Mouse (Mus musculus): ENCODE measurements at regions not wholly inside any gene's neighbourhood (a gene's known extent, or its start where the extent isn't known, plus 50 kb on each side); places are given as distances from the start of the nearest gene placed in this dataset.

GRCm38 (mm10) chr1:149760440-149760839, 200.7 kb downstream of the Pla2g4a start:
- DNase-seq (ENCODE audit: low read depth, low spot score) = no peak

GRCm38 (mm10) chr1:149758783-149759132, 202.3 kb downstream of the Pla2g4a start:
- DNase-seq (ENCODE audit: low read depth, low spot score) = no peak

GRCm38 (mm10) chr1:149758092-149758782, 202.9 kb downstream of the Pla2g4a start:
- DNase-seq (ENCODE audit: low read depth, low spot score) = peak; percentile 53

GRCm38 (mm10) chr1:149753269-149754060, 207.6 kb downstream of the Pla2g4a start:
- DNase-seq (ENCODE audit: low read depth, low spot score) = no peak

GRCm38 (mm10) chr1:149749405-149749804, 211.7 kb downstream of the Pla2g4a start:
- DNase-seq (ENCODE audit: low read depth, low spot score) = no peak

- DNase-seq (ENCODE audit: low read depth, low spot score) = no peak
Observed at GRCm38 (mm10) chr1:149738959-149739358, 222.1 kb downstream of the Pla2g4a start.

- DNase-seq (ENCODE audit: low read depth, low spot score) = no peak
Observed at GRCm38 (mm10) chr1:149734241-149734640, 226.8 kb downstream of the Pla2g4a start.

- no peak for DNase-seq (ENCODE audit: low read depth, low spot score)
Observed at GRCm38 (mm10) chr1:149715171-149715570, 245.9 kb downstream of the Pla2g4a start.

GRCm38 (mm10) chr1:149712330-149712729, 248.8 kb downstream of the Pla2g4a start:
- DNase-seq (ENCODE audit: low read depth, low spot score) = no peak

- no peak for DNase-seq (ENCODE audit: low read depth, low spot score)
Observed at GRCm38 (mm10) chr1:149705223-149705622, 255.9 kb downstream of the Pla2g4a start.

GRCm38 (mm10) chr1:149699411-149699810, 261.7 kb downstream of the Pla2g4a start:
- no peak for DNase-seq (ENCODE audit: low read depth, low spot score)

- no peak for DNase-seq (ENCODE audit: low read depth, low spot score)
Observed at GRCm38 (mm10) chr1:149674166-149674565, 286.9 kb downstream of the Pla2g4a start.

GRCm38 (mm10) chr1:149672571-149672970, 288.5 kb downstream of the Pla2g4a start:
- DNase-seq (ENCODE audit: low read depth, low spot score) = no peak

GRCm38 (mm10) chr1:149672117-149672516, 289.0 kb downstream of the Pla2g4a start:
- no peak for DNase-seq (ENCODE audit: low read depth, low spot score)

GRCm38 (mm10) chr1:149671091-149671490, 290.0 kb downstream of the Pla2g4a start:
- DNase-seq (ENCODE audit: low read depth, low spot score) = no peak

Data from R1 (cell line).